Mouse (Mus musculus) brain, embryonic 14.5 days (tissue): ENCODE data around the gene Dhrs4.

Experiments used
- CTCF ChIP-seq: fragments of 200-500 bp; IDR thresholded peaks from 2 replicates; pipeline ENCODE4 v1.5.1; 2012; ENCODE audit warnings: inconsistent platforms, mild to moderate bottlenecking, moderate library complexity, borderline replicate concordance; ENCODE audit not compliant: insufficient read depth, insufficient read length; ENCODE audit errors: extremely low read depth
- POLR2A ChIP-seq: fragments of 200-500 bp; IDR thresholded peaks from 2 replicates; pipeline ENCODE4 v1.6.1; 2012; ENCODE audit warnings: mild to moderate bottlenecking, inconsistent platforms, borderline replicate concordance; ENCODE audit not compliant: poor library complexity, insufficient read depth, insufficient read length, severe bottlenecking; ENCODE audit errors: extremely low read depth

GRCm38 (mm10) chr14:55486836-55487235 is 8.3 kb downstream of the Dhrs4 start:
- TF ChIP-seq CTCF (no peak), POLR2A (no peak)
